Mouse (Mus musculus) stomach, embryonic 16.5 days (tissue): ENCODE results near the gene Rasa3. TPM values are rescaled to one million over a fixed set of nuclear protein-coding genes. Genes with fewer than 3 reads are reported as not detected.

ENCODE experiments used
- ATAC-seq: fragments of 200-750 bp; cut with Nextera tagmentation; 2 replicates; pipeline ENCODE4 v1.8.0; 2017; ENCODE audit warnings: moderate number of reproducible peaks, moderate TSS enrichment; ENCODE audit not compliant: insufficient read depth, low FRiP score
- H3K27ac ChIP-seq: fragments of 300-500 bp; sonication (generic); 2 replicates; pipeline ENCODE4 v1.5.1; 2014; ENCODE audit warnings: low read length
- H3K27me3 ChIP-seq: fragments of 300-500 bp; sonication (generic); 2 replicates; pipeline ENCODE4 v1.6.1; 2014; ENCODE audit warnings: low read length, control low read depth, mixed read lengths; ENCODE audit not compliant: control insufficient read depth, insufficient read depth
- H3K36me3 ChIP-seq: fragments of 300-500 bp; sonication (generic); 2 replicates; pipeline ENCODE4 v1.6.1; 2014; ENCODE audit warnings: low read length; ENCODE audit not compliant: control insufficient read depth, insufficient read depth
- H3K4me1 ChIP-seq: fragments of 300-500 bp; sonication (generic); 2 replicates; pipeline ENCODE4 v1.6.1; 2014; ENCODE audit warnings: low read length, control low read depth, mixed read lengths; ENCODE audit not compliant: control insufficient read depth, insufficient read depth
- H3K4me2 ChIP-seq: fragments of 300-500 bp; sonication (generic); 2 replicates; pipeline ENCODE4 v1.6.1; 2014; ENCODE audit warnings: low read depth, low read length, mixed read lengths
- H3K4me3 ChIP-seq: fragments of 300-500 bp; sonication (generic); replicated peaks from 2 replicates; pipeline ENCODE4 v1.5.1; 2014; ENCODE audit warnings: mild to moderate bottlenecking, low read length
- H3K9ac ChIP-seq: fragments of 300-500 bp; sonication (generic); 2 replicates; pipeline ENCODE4 v1.6.1; 2014; ENCODE audit warnings: low read length
- H3K9me3 ChIP-seq: fragments of 300-500 bp; sonication (generic); replicated peaks from 2 replicates; pipeline ENCODE4 v1.6.1; 2016; ENCODE audit warnings: low read length, control low read depth; ENCODE audit not compliant: control insufficient read depth
- WGBS: fragments of 180-500 bp; shearing (Covaris S2); extraction: QIAGEN DNeasy Blood & Tissue Kit; methylation state at CpG from one replicate; pipeline ENCODE4 v1.1.7; 2014; 5-methylcytosine and 5-hydroxymethylcytosine counted together
- polyA plus RNA-seq: library from polyadenylated mRNA; unstranded; fragments of >200 nt; fragmentation: Nextera tagmentation; extraction: Ambion mirVana; gene quantifications from 2 replicates; pipeline ENCODE4 v1.2.1, GENCODE M21; 2015

Gene Rasa3
- polyA plus RNA-seq, 1 experiment from 2014 or later = 30.9 TPM

GRCm38 (mm10) chr8:13675524-13675923, 1.9 kb downstream of the Rasa3 start:
- peak overlapping the region; percentile 84 for H3K4me3 ChIP-seq
- no peak for ATAC-seq
- H3K27me3 ChIP-seq = no peaks in the 10 kb centered on the region
- peaks cover 23% of the 10 kb centered on the region; the same call in 1 of the 2 replicates for H3K4me1 ChIP-seq
- peak overlapping the region; percentile 86; the same call in 1 of the 2 replicates for H3K27ac ChIP-seq
- H3K4me2 ChIP-seq = peak overlapping the region; percentile 85
- no peaks in the 10 kb centered on the region for H3K36me3 ChIP-seq
- peak overlapping the region; percentile 80 for H3K9ac ChIP-seq
- 38% methylated on average over 8 of the region's 8 CpGs for WGBS
- no peaks in the 10 kb centered on the region for H3K9me3 ChIP-seq

GRCm38 (mm10) chr8:13675121-13675520, 2.3 kb downstream of the Rasa3 start:
- Histone ChIP-seq H3K4me3 (peak overlapping the region; percentile 84), H3K9ac (peak overlapping the region; percentile 80), H3K4me2 (peak overlapping the region; percentile 85), H3K36me3 (no peaks in the 10 kb centered on the region), H3K9me3 (no peaks in the 10 kb centered on the region), H3K27ac (peak overlapping the region; percentile 35; the same call in 1 of the 2 replicates), H3K27me3 (no peaks in the 10 kb centered on the region), H3K4me1 (peaks cover 23% of the 10 kb centered on the region; the same call in 1 of the 2 replicates)
- ATAC-seq = no peak
- 58% methylated on average over 4 of the region's 4 CpGs for WGBS

GRCm38 (mm10) chr8:13674294-13675010, 3.0 kb downstream of the Rasa3 start:
- peak overlapping the region; percentile 35; the same call in 1 of the 2 replicates for H3K27ac ChIP-seq

GRCm38 (mm10) chr8:13673215-13673614, 4.2 kb downstream of the Rasa3 start:
- no peak overlapping the region for H3K9ac ChIP-seq
- no peak overlapping the region for H3K4me2 ChIP-seq
- H3K27me3 ChIP-seq = no peaks in the 10 kb centered on the region
- no peaks in the 10 kb centered on the region for H3K36me3 ChIP-seq
- no peak for ATAC-seq
- WGBS = 70% methylated on average over 4 of the region's 4 CpGs
- no peak overlapping the region for H3K4me3 ChIP-seq
- H3K9me3 ChIP-seq = no peaks in the 10 kb centered on the region
- H3K27ac ChIP-seq = peak overlapping the region; percentile 46; the same call in 1 of the 2 replicates
- H3K4me1 ChIP-seq = peaks cover 35% of the 10 kb centered on the region

More at GRCm38 (mm10) chr8:13674294-13675010, 3.0 kb downstream of the Rasa3 start:
- no peaks in the 10 kb centered on the region for H3K36me3 ChIP-seq
- ATAC-seq = no peak
- H3K27me3 ChIP-seq = no peaks in the 10 kb centered on the region
- peaks cover 24% of the 10 kb centered on the region; the same call in 1 of the 2 replicates for H3K4me1 ChIP-seq
- no peaks in the 10 kb centered on the region for H3K9me3 ChIP-seq
- peak overlapping the region; percentile 85 for H3K4me2 ChIP-seq
- WGBS = 56% methylated on average over 12 of the region's 12 CpGs
- 0 out of 2 replicates have a peak overlapping the region, but pooled peaks have one; percentile 4 for H3K4me3 ChIP-seq
- H3K9ac ChIP-seq = no peak overlapping the region

- ATAC-seq = no peak
- H3K4me1 ChIP-seq = peaks cover 43% of the 10 kb centered on the region
- no peaks in the 10 kb centered on the region for H3K27me3 ChIP-seq
- no peak overlapping the region for H3K4me2 ChIP-seq
- no peaks in the 10 kb centered on the region for H3K9me3 ChIP-seq
- H3K36me3 ChIP-seq = no peaks in the 10 kb centered on the region; the same call in 1 of the 2 replicates
- no peak overlapping the region for H3K4me3 ChIP-seq
- H3K27ac ChIP-seq = no peak overlapping the region
- H3K9ac ChIP-seq = no peak overlapping the region
- WGBS = 90% methylated on average over 10 of the region's 10 CpGs
Observed at GRCm38 (mm10) chr8:13671246-13672003, 6.0 kb downstream of the Rasa3 start.

- H3K9me3 ChIP-seq = no peaks in the 10 kb centered on the region
- no peaks in the 10 kb centered on the region for H3K27me3 ChIP-seq
- no peak for ATAC-seq
- no peak overlapping the region for H3K4me3 ChIP-seq
- 0 out of 2 replicates have a peak overlapping the region, but pooled peaks have one; percentile 7 for H3K9ac ChIP-seq
- no peak overlapping the region for H3K4me2 ChIP-seq
- WGBS = 74% methylated on average over 17 of the region's 17 CpGs
- H3K36me3 ChIP-seq = no peaks in the 10 kb centered on the region; the same call in 1 of the 2 replicates
- H3K4me1 ChIP-seq = peaks cover 44% of the 10 kb centered on the region
- peak overlapping the region; percentile 45 for H3K27ac ChIP-seq
Observed at GRCm38 (mm10) chr8:13670011-13670471, 7.4 kb downstream of the Rasa3 start.

GRCm38 (mm10) chr8:13668367-13668766, 9.0 kb downstream of the Rasa3 start:
- Histone ChIP-seq H3K4me3 (no peak overlapping the region), H3K4me1 (peaks cover 42% of the 10 kb centered on the region), H3K4me2 (no peak overlapping the region), H3K27ac (peak overlapping the region; percentile 92), H3K9ac (peak overlapping the region; percentile 40), H3K27me3 (no peaks in the 10 kb centered on the region), H3K9me3 (no peaks in the 10 kb centered on the region), H3K36me3 (no peaks in the 10 kb centered on the region; the same call in 1 of the 2 replicates)
- ATAC-seq = peak; percentile 79
- 25% methylated on average over 10 of the region's 10 CpGs for WGBS

GRCm38 (mm10) chr8:13667917-13668316, 9.5 kb downstream of the Rasa3 start:
- no peaks in the 10 kb centered on the region; the same call in 1 of the 2 replicates for H3K36me3 ChIP-seq
- no peak overlapping the region for H3K4me3 ChIP-seq
- peak; percentile 45; the same call in 1 of the 2 replicates for ATAC-seq
- no peak overlapping the region for H3K4me2 ChIP-seq
- H3K27me3 ChIP-seq = no peaks in the 10 kb centered on the region
- no peaks in the 10 kb centered on the region for H3K9me3 ChIP-seq
- peaks cover 42% of the 10 kb centered on the region for H3K4me1 ChIP-seq
- H3K27ac ChIP-seq = peak overlapping the region; percentile 92
- 0 out of 2 replicates have a peak overlapping the region, but pooled peaks have one; percentile 34 for H3K9ac ChIP-seq
- 54% methylated on average over 4 of the region's 4 CpGs for WGBS
